Mouse (Mus musculus) stomach, postnatal 0 days (tissue): ENCODE data around the gene Ttll13.

Experiments used
- CTCF ChIP-seq: IDR thresholded peaks from 2 replicates; pipeline ENCODE4 v1.5.1; 2016; ENCODE audit warnings: antibody characterized with exemption, low read depth, mild to moderate bottlenecking, moderate library complexity
- EP300 ChIP-seq: optimal IDR thresholded peaks from 2 replicates; pipeline ENCODE3; 2016; ENCODE audit warnings: antibody characterized with exemption

DNA sequence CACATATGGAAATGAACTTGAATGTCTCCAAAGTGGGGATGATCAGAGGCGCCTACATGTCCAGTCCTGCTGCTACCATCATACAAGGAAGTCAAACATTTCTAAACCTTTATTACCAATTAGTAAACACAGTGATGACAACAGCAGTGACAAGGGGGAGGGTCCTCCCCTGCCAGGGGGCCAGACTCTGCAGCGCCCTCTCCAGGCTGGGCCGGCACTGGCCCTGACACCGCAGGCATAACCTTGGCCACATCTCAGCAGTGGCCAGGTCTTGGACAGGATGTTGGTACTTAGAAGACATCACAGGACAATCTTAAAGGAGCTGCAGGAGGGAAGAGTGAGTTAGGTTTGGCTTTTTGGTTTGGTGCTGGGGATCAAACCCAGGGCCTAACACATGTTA lies 19.1 kb upstream of the Ttll13 start:
- peak; percentile 45 for TF ChIP-seq CTCF
- TF ChIP-seq EP300 = no peak
